Mouse (Mus musculus): ENCODE data around the gene Capza3. TPM values are rescaled to one million over a fixed set of nuclear protein-coding genes. Genes with fewer than 3 reads are reported as not detected.

Gene Capza3
- polyA plus RNA-seq (2012): not detected in 2 replicates

DNA sequence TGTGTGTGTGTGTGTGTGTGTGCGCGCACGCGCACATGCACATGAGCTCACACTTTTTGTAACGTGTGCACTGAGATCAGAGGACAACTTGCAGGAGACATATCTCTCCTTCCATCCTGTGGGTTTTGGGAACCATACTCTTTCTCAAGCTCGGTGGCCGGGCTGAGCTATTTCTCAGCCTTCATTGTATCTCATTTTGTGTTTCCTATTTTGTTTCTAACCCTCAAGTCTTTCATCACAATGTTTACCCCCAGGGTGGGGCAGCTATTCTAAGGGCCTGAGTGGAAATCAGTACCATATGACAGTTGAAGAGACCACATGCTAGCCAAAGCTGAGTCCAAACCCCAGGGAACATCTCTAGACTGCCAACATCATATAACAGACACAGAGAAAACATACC, at the start of gene Capza3:
Gene Capza3 (plus strand): TSS at position 301 of the 400 bp plus-strand sequence.
- no peak for TF ChIP-seq GATA1 (IDR thresholded peaks at IDR 0.05; ENCODE audit: low read length)

DNA sequence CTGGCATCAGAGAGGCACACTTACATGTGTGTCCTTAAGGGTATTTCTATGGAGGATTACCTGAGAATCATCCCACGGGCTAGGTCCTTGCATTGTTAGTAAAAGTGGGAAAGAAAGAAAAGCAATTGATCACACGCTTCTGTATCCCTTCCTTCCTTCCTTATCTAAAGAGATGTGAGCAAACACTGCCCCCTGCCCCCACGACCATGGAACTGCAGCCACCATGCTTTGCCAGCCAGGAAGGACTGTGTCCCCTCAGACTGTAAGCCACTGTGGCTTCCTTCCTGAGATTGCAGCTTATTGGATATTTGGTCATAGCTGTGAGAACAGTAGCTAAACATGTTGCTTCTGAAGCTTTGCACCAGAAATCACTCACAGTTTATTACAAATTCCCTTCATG, 35.9 kb upstream of the Capza3 start:
- TF ChIP-seq GATA1 (IDR thresholded peaks at IDR 0.05; ENCODE audit: low read length): no peak

DNA sequence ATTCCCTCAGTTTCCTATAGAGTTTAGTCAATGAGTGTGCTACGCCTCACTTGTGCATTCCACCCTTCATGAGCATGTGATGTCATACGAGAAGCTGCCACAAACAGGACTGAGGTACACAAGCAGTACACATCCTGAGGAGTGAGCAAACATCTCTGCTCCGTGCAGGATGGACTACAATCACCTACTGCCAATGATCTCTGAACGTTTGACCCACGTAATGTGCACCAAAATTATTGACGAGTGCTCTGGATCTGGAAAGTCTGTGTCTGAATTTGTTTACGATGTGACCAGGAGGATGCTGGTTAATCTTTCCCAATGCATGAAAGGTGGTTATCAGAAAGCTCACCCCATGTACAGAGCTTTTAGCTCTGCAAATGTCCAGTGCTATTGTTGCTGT, 16.6 kb upstream of the Capza3 start:
- TF ChIP-seq GATA1 (IDR thresholded peaks at IDR 0.05; ENCODE audit: low read length): no peak

DNA sequence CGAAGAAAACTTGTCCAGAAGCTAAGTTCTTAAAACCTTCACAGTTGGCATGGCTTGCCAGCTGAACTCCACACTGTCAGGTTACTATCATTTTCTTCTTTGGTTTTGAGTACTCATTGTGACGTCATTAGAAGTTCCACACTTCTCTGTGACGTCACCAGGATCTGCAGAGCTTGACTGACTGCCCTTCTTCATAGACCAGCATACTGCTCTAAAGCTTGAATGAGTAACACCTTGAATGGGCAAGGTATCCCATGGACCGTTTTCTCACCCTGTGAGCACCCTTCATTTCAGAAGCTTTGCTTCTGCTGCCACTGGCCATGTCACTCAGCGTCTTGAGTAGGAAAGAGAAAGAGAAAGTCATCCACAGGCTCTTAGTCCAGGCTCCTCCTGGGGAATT, 305 bp downstream of the Capza3 start, which contains the start of gene Plcz1:
Gene Plcz1 (minus strand): TSS at position 101 of the 400 bp plus-strand sequence.
- TF ChIP-seq GATA1 (IDR thresholded peaks at IDR 0.05; ENCODE audit: low read length): no peak

DNA sequence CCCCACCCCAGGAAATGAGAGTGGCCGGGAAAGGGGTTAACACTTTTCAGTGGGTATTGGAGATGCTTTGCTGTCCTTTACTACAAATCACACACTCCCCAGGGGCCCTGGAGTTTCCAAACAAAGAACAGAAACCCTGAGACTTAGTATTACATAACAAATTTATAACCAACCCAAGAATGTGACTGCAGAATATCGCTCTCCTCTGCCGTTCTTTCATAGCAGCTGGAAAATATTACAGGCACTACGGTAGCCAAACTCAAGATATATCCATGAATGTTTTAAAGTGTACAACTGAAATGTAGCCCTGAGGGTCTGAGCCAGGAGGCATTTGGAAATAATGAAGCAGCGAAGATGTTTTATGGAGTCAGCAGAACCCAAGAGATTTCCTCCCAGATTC, 10.4 kb downstream of the Capza3 start:
- TF ChIP-seq GATA1 (IDR thresholded peaks at IDR 0.05; ENCODE audit: low read length): no peak

DNA sequence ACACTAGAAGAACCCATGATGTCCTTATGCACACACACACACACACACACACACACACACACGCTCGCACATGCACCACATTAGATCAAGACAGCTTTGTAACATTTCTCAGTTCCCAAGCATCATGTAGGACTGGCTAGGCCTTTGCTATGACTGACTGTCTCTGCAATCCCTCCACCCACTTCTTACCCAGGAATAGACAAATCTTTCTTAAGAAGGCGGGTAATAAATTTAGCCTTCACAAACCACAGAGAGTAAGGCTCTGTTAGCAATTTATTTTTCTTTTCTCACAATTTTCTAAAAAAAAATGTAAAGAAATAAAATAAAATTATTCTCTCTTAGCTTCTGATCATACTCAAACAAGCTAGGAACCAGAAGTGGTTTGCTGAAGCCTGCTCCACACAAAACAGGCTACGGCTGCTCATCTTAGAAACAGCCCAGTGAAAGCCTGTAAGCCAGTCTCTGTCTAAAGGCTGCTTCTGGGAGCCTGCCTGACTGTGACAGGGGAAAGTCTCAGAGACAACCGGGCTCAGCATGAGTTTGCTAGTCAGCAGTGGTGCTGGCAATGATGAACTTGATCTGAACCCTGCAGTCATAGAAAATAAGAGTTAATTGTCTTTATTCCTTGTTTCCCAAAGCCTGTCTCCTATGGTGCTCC, 13.3 kb downstream of the Capza3 start:
- no peak for TF ChIP-seq GATA1 (IDR thresholded peaks at IDR 0.05; ENCODE audit: low read length)

DNA sequence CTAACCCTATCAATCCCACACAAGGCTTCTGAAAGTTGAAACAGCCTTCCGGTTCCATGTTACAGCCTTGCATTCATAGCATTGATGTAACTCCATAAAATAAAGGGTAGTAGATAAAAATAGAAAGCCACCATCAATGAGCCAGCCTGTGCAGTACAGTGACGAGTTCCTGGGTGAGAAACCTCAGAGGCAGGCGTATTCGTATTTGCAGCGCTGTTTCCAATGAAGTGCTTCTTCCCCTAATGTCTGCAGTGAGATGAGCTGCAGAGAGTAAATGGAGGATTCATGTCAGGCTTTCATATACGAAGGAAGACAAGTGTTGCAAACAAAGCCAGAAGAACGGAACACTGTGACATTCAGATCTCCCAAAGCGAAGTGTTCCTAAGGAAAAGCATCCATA, 28.1 kb downstream of the Capza3 start:
- TF ChIP-seq GATA1 (IDR thresholded peaks at IDR 0.05; ENCODE audit: low read length): no peak

DNA sequence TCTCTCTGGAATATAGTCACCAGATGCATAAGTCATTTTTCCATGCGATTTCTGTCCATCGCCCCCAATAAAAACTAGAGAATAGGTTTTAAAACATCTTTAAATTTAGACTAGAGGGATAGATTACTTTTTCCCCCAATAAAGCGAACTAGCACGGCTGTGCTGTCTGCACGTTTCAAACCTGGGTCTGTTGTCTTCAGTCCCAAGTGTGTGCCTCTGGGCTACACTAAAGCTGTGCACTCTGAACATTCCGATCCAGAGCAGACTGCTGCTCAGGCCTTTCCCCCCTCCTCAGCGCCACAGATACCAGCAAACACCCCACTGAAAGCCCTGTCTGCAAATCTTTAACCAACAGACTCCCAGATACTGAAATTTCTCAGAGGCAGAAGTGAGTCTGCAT, 39.9 kb downstream of the Capza3 start:
- TF ChIP-seq GATA1 (IDR thresholded peaks at IDR 0.05; ENCODE audit: low read length): no peak

DNA sequence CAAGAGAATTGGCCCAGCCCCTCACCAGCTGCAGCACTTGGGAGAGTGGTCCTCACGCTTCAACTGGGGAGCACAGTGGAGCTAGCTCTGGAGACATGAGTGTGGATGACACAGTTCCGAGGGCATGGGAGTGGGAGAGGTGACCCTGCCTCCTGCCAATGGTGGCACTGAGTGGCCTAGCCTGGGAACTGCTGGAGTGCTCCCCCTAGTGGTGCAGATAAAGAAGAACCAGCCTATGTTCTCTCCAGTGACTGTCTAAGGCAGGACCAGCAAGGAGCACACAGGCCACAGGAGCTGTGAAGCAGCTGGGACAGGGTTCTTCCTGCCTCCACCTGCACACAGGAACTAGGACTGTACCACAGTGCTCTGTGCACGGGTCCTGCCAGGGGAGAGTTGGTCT, 40.7 kb downstream of the Capza3 start:
- no peak for TF ChIP-seq GATA1 (IDR thresholded peaks at IDR 0.05; ENCODE audit: low read length)

DNA sequence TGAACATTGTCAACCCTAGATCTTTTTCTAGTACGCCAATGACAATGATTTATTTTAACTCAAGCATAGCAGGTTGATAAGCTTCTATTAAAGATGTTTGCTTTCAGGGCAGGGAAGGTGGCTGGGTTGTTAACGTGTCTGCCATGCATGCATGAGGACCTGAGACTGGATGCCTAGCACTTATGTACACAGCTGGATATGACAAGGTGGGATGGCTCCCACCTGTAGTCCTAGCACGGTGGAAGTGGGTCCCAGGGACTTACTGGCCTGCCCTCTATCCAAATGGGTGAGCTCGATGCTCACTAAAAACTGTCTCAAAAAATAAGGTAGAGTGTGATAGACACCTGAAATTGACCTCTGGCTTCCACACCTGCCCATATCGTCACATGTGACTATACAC, 48.8 kb downstream of the Capza3 start:
- TF ChIP-seq GATA1 (IDR thresholded peaks at IDR 0.05; ENCODE audit: low read length): no peak

Other genes with a start within 250 kb of the Capza3 start
- not detected in 2 replicates for gene Plcz1, start 205 bp downstream of the Capza3 start, polyA plus RNA-seq (2012)